Mouse (Mus musculus) intestine, embryonic 16.5 days (tissue): ENCODE measurements around the gene Krt222. TPM values are rescaled to one million over a fixed set of nuclear protein-coding genes. Genes with fewer than 3 reads are reported as not detected.
A peak's percentile ranks its signal among the peaks of the same experiment; 100 is the strongest.

ENCODE experiments used
- ATAC-seq: fragments of 200-750 bp; cut with Nextera tagmentation; 2 replicates; pipeline ENCODE4 v1.8.0; 2017; ENCODE audit warnings: moderate TSS enrichment, moderate library complexity
- H3K27ac ChIP-seq: fragments of 300-500 bp; sonication (generic); 2 replicates; pipeline ENCODE4 v1.5.1; 2014; ENCODE audit warnings: mild to moderate bottlenecking, low read length
- H3K27me3 ChIP-seq: fragments of 300-500 bp; sonication (generic); replicated peaks from 2 replicates; pipeline ENCODE4 v1.6.1; 2014; ENCODE audit warnings: low read length, control low read depth, mixed read lengths; ENCODE audit not compliant: control insufficient read depth, insufficient read depth
- H3K36me3 ChIP-seq: fragments of 300-500 bp; sonication (generic); 2 replicates; pipeline ENCODE4 v1.6.1; 2014; ENCODE audit warnings: low read length, control low read depth; ENCODE audit not compliant: control insufficient read depth, insufficient read depth
- H3K4me1 ChIP-seq: fragments of 300-500 bp; sonication (generic); 2 replicates; pipeline ENCODE4 v1.6.1; 2014; ENCODE audit warnings: low read length, control low read depth, mixed read lengths; ENCODE audit not compliant: control insufficient read depth, insufficient read depth
- H3K4me2 ChIP-seq: fragments of 300-500 bp; sonication (generic); 2 replicates; pipeline ENCODE4 v1.6.1; 2014; ENCODE audit warnings: low read depth, low read length, control low read depth
- H3K4me3 ChIP-seq: fragments of 300-500 bp; sonication (generic); 2 replicates; pipeline ENCODE4 v1.5.1; 2014; ENCODE audit warnings: mild to moderate bottlenecking, low read length
- H3K9ac ChIP-seq: fragments of 300-500 bp; sonication (generic); 2 replicates; pipeline ENCODE4 v1.6.1; 2014; ENCODE audit warnings: low read depth, low read length
- H3K9me3 ChIP-seq: fragments of 300-500 bp; sonication (generic); 2 replicates; pipeline ENCODE4 v1.6.1; 2016; ENCODE audit warnings: low read length, control low read depth; ENCODE audit not compliant: control insufficient read depth
- WGBS: fragments of 180-500 bp; shearing (Covaris S2); extraction: QIAGEN DNeasy Blood & Tissue Kit; methylation state at CpG from one replicate; pipeline ENCODE4 v1.1.7; 2014; 5-methylcytosine and 5-hydroxymethylcytosine counted together
- polyA plus RNA-seq: library from polyadenylated mRNA; unstranded; fragments of >200 nt; fragmentation: Nextera tagmentation; extraction: Ambion mirVana; gene quantifications from 2 replicates; pipeline ENCODE4 v1.2.1, GENCODE M21; 2015

Gene Krt222
- polyA plus RNA-seq, result 0.22 and 0.54 TPM in 2 replicates

DNA sequence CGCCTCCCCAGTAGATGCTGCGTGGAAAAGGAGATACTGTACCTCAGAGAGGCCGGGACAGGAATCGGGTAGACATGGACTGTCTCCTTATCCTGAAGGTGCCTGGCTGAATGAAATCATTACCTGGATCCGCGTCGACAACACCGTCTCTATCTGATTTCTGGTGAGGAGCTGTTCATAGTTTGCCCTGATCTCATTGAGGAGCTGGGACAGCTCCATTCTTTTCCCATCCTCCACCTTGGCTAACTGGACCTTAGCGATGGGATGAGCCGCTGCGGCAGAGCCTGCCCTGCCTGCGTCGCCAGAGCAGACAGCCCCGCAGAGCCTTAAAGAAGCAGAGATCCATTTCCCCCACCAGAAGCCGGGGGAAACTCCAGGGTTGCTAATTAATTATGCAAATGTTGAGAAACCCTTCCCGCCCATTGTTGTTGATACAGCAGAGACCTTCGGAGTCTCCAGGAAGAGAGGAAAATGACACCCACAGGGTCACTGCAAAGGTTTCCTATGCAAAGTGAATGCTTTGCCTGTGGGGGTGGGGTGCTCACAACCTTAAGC, at the start of gene Krt222:
Gene Krt222 (minus strand): TSS at position 266 of the 555 bp plus-strand sequence.
- 2% methylated on average over 17 of the region's 17 CpGs for WGBS
- peak within 1 kb of the TSS; percentile 40 for H3K4me3 ChIP-seq
- no peaks in the 10 kb centered on the region for H3K9me3 ChIP-seq
- ATAC-seq, result no peak
- no peak within 1 kb of the TSS for H3K27ac ChIP-seq
- no peaks in the 10 kb centered on the region for H3K27me3 ChIP-seq
- peak within 1 kb of the TSS; percentile 49 for H3K4me2 ChIP-seq
- 0 out of 2 replicates have a peak, but pooled peaks cover 4% of the 10 kb centered on the region for H3K4me1 ChIP-seq
- no peaks in the 10 kb centered on the region for H3K36me3 ChIP-seq
- H3K9ac ChIP-seq, result peak within 1 kb of the TSS; percentile 39; the same call in 1 of the 2 replicates

DNA sequence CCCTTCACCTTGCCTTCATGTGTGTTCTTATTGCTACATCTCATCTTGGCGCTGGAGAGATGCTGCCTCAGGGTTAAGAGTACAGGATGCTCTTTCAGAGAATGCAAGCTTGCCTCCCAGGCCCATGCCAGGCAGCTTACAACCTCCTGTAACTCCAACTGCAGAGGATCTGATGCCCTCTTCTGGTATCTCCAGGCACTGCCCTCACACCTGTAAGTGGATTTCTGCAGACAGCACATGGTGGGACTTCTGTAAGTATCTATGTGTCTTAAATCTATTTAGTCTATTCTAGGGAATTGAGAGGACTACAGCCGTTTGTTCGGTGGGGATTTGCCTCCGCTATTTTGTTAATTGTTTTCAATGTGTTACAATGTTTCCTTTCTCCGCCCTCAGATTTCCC, 49.0 kb upstream of the Krt222 start:
- no peak for ATAC-seq
- no peak overlapping the region for H3K9ac ChIP-seq
- 56% methylated on average over 5 of the region's 5 CpGs for WGBS

DNA sequence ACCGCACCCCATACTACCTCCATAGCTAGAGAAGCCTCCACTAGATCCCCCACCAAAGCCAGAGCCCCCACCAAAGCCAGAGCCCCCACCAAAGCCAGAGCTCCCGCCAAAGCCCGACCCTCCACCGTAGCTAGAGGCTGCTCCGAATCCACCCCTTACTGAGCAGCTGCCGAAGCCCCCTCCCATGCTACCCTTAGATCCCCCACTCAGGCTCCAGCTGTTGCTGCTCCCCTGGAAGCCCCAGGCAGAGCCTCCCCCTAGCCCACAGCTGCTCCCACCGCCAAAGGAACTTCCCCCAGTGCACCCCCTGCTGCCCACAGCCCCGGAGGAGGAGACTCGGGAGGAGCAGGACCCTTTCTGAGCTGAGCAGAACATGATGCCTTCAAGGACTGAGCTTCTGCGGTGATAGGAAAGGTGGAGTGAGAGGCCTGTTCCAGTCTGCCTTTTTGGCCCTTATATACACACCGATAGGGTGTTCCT, 41.0 kb upstream of the Krt222 start, which contains the start of gene Krt24:
Gene Krt24 (minus strand): TSS at position 430 of the 480 bp plus-strand sequence.
- no peaks in the 10 kb centered on the region for H3K27me3 ChIP-seq
- H3K9me3 ChIP-seq, result no peaks in the 10 kb centered on the region
- H3K36me3 ChIP-seq, result no peaks in the 10 kb centered on the region
- H3K4me2 ChIP-seq, result no peak within 1 kb of the TSS
- H3K27ac ChIP-seq, result no peak within 1 kb of the TSS
- 43% methylated on average over 11 of the region's 11 CpGs for WGBS
- no peak for ATAC-seq
- H3K4me1 ChIP-seq, result no peaks in the 10 kb centered on the region
- no peak within 1 kb of the TSS for H3K9ac ChIP-seq
- no peak within 1 kb of the TSS for H3K4me3 ChIP-seq

More for the DNA sequence above, 49.0 kb upstream of the Krt222 start:
- Histone ChIP-seq H3K27ac (no peak overlapping the region), H3K4me1 (no peaks in the 10 kb centered on the region), H3K27me3 (no peaks in the 10 kb centered on the region), H3K36me3 (no peaks in the 10 kb centered on the region), H3K9me3 (no peaks in the 10 kb centered on the region), H3K4me3 (no peak overlapping the region), H3K4me2 (no peak overlapping the region)

DNA sequence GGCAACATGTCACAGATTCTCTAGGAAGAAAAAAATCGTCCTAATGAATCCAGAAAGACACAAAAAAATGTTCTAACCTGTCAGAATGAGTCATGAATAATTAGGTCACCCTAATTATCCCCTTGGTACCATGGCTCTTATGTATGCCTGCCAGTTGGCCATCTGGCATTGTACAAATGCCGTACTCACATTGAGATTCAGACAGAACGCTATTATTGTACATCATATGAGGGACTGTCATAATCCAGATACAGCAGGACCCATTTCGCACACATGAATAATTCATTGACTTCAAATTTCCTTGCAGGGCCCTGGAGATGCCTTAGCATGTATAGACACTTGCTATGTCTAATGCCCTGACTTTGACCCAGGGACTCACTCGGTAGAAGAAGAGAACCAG, 40.1 kb upstream of the Krt222 start:
- ATAC-seq, result no peak
- 79% methylated on average over 5 of the region's 5 CpGs for WGBS

DNA sequence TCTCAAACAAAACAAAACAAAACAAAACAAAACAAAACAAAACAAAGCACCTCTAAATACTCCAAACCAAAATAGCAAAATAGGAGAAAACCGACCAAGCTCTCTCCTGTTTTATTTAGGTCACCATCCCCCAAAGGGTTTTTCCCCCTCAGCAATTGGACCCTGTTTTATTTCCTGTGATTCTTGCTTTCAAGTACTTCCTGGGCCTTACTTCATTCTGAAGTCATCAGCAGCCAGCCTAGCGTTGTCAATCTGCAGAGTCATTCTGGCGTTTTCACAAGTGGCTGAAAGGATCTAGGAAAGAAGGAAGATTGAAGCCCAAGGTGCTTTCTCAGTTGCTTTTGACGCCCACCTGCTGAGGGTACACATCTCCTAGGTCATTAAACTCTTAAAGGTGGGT, 39.4 kb upstream of the Krt222 start:
- Histone ChIP-seq H3K27me3 (no peaks in the 10 kb centered on the region), H3K36me3 (no peaks in the 10 kb centered on the region), H3K9ac (no peak overlapping the region), H3K4me1 (no peaks in the 10 kb centered on the region), H3K4me3 (no peak overlapping the region), H3K27ac (no peak overlapping the region), H3K9me3 (no peaks in the 10 kb centered on the region), H3K4me2 (no peak overlapping the region)
- 50% methylated on average over 4 of the region's 4 CpGs for WGBS
- no peak for ATAC-seq

More for the DNA sequence above, 40.1 kb upstream of the Krt222 start:
- no peak overlapping the region for H3K9ac ChIP-seq
- no peaks in the 10 kb centered on the region for H3K27me3 ChIP-seq
- H3K4me3 ChIP-seq, result no peak overlapping the region
- H3K4me2 ChIP-seq, result no peak overlapping the region
- H3K4me1 ChIP-seq, result no peaks in the 10 kb centered on the region
- H3K36me3 ChIP-seq, result no peaks in the 10 kb centered on the region
- H3K9me3 ChIP-seq, result no peaks in the 10 kb centered on the region
- no peak overlapping the region for H3K27ac ChIP-seq

DNA sequence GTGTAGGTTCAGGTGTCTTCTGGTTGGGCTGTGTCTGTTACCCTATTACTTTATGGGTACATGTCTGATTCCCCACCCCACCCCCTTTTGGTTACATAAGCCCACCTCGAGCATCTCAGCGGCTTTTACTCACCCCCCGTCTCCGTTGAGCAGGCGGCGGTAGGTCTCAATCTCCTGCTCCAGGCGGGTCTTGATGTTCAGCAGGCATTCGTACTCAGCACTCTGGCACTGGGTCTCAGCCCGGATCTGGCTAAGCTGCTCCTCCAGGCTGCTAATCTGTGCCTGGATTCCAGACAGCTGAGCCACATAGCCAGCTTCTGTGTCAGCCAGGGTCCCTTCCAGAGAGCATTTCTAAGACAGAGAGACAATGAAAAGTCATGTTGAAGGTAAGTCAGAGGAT, 37.2 kb upstream of the Krt222 start:
- ATAC-seq, result no peak
- no peaks in the 10 kb centered on the region for H3K4me1 ChIP-seq
- H3K4me3 ChIP-seq, result no peak overlapping the region
- WGBS, result 69% methylated on average over 9 of the region's 9 CpGs
- no peak overlapping the region for H3K9ac ChIP-seq
- no peak overlapping the region for H3K4me2 ChIP-seq
- H3K36me3 ChIP-seq, result no peaks in the 10 kb centered on the region
- H3K27ac ChIP-seq, result no peak overlapping the region
- no peaks in the 10 kb centered on the region for H3K9me3 ChIP-seq
- H3K27me3 ChIP-seq, result no peaks in the 10 kb centered on the region

DNA sequence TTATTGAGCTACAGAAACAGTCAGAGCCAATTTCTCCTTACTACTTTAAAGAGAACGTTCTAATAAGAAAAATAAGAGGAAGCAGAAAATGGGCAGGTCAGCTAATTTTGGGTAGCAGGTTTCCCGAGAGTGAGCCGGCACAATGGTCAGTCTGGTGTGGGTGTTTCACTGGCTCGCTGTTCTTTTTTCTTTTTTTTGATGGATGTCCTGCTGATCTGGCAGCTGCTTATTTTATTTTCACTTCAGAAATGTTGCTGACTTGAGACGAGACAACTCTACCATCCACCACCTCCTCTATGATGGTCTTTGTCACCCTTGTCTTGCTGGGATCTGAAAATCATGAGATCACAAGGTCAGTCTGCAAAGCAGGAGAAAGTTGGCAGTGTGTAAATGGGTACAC, 36.1 kb upstream of the Krt222 start:
- Histone ChIP-seq H3K4me3 (no peak overlapping the region), H3K4me2 (no peak overlapping the region), H3K27ac (no peak overlapping the region), H3K9ac (no peak overlapping the region), H3K4me1 (no peaks in the 10 kb centered on the region), H3K36me3 (no peaks in the 10 kb centered on the region), H3K9me3 (no peaks in the 10 kb centered on the region), H3K27me3 (no peaks in the 10 kb centered on the region)
- 66% methylated on average over 5 of the region's 5 CpGs for WGBS
- no peak for ATAC-seq

DNA sequence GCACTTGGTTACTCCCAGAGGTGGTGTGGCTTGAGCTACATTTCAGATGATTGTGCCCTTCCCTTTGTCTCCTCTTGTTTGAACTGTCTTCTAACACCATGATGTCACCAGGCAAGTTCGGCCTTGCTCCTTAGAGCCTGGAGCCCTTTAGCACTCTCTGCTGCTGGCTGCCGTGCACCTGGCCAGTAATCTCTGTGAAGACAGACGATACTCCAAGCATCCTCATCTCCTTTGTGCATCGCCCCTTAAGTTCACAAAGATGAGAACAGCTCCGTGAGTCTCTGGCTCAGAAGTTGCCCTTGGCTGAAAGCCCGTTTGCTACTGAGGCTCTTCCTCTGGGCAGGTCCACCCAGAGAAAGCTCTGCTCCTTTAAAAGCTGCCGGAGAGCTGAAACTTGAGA, 32.9 kb upstream of the Krt222 start:
- H3K9me3 ChIP-seq, result no peaks in the 10 kb centered on the region
- 43% methylated on average over 7 of the region's 7 CpGs for WGBS

DNA sequence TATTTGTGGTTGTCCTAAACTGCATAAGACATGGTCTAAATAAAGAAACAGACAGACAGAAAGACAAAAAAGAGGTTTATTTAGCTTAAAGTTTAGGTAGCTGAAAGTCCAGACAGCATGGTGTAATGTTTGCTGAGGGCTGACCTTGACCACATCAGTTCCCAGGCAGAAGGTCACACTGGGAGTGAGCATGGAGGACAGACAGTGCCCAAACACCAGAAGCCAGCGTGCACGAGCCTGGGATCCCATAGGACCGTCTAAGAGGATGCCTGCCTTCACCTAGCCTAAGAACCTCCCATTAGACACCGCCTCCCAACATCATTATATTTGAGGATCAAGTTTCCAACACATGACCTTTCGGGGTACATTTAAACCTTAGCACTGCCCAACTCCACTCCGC, 31.7 kb upstream of the Krt222 start:
- WGBS, result 73% methylated on average over 6 of the region's 6 CpGs
- ATAC-seq, result no peak
- Histone ChIP-seq H3K4me3 (no peak overlapping the region), H3K27me3 (no peaks in the 10 kb centered on the region), H3K4me1 (no peaks in the 10 kb centered on the region), H3K9me3 (no peaks in the 10 kb centered on the region), H3K9ac (no peak overlapping the region), H3K27ac (no peak overlapping the region), H3K36me3 (no peaks in the 10 kb centered on the region), H3K4me2 (no peak overlapping the region)

More for the DNA sequence above, 32.9 kb upstream of the Krt222 start:
- no peak overlapping the region for H3K4me3 ChIP-seq
- H3K4me2 ChIP-seq, result no peak overlapping the region
- H3K27ac ChIP-seq, result no peak overlapping the region
- H3K4me1 ChIP-seq, result no peaks in the 10 kb centered on the region
- no peaks in the 10 kb centered on the region for H3K36me3 ChIP-seq
- no peaks in the 10 kb centered on the region for H3K27me3 ChIP-seq
- no peak overlapping the region for H3K9ac ChIP-seq
- ATAC-seq, result no peak

DNA sequence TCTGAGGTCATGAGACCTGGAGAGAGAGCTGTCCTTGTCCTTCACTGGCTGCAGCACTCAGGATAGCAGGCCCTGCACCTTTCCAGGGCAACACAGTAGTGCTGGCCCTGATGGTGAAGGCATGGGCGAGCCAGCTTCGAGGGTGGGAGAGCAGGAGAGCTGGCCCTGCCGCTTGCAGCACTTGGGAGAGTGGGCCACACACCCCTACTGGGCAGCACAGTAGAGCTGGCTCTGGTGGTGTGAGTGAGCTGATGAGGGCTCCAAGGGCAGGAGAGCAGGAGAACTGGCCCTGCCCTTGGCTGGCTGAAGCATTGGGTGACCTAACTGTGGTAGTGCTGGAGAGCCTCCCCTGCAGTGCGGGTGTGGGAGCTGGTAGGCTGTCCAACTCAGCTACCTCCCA, 28.8 kb upstream of the Krt222 start:
- Histone ChIP-seq H3K4me2 (no peak overlapping the region), H3K36me3 (no peaks in the 10 kb centered on the region), H3K27me3 (no peaks in the 10 kb centered on the region), H3K9me3 (no peaks in the 10 kb centered on the region), H3K27ac (no peak overlapping the region), H3K4me3 (no peak overlapping the region), H3K9ac (no peak overlapping the region), H3K4me1 (no peaks in the 10 kb centered on the region)
- 84% methylated on average over 4 of the region's 4 CpGs for WGBS
- ATAC-seq, result no peak
